ENCODE assay signal across 18 mouse cellular contexts in genomic region chr11:95179311-95179710, GRCm38 (mm10). TPM values are rescaled to one million over a fixed set of nuclear protein-coding genes. Genes with fewer than 3 reads are reported as not detected.
DNase-seq lines count a peak whose midpoint lies in the region; ATAC-seq and TF ChIP-seq lines count a peak whose summit lies in the region.
"Had no signal": no experiment of that assay in that cellular context is flagged by ENCODE, and none has a peak within 500 bp of the region (broad histone marks: within the 10 kb centered on the region; RNA-seq: fewer than 3 reads in every experiment).

No protein-coding gene starts in this region.

- peaks cover 31% of the 10 kb centered on the region for H3K4me1 ChIP-seq in hindbrain, embryonic 10.5 days (replicated peaks)
- H3K4me1 ChIP-seq in hindbrain, embryonic 12.5 days, result peaks cover 12% of the 10 kb centered on the region
- H3K4me1 ChIP-seq in lung, embryonic 14.5 days (ENCODE audit: insufficient read depth), result 0 out of 2 replicates have a peak, but pooled peaks cover 7% of the 10 kb centered on the region

- 70% methylated on average over 12 of the region's 12 CpGs for WGBS in hindbrain, embryonic 10.5 days
- 57% methylated on average over 12 of the region's 12 CpGs for WGBS in hindbrain, embryonic 12.5 days
- 26% methylated on average over 12 of the region's 12 CpGs for WGBS in lung, embryonic 14.5 days

- H3K27me3 ChIP-seq in hindbrain, embryonic 10.5 days (ENCODE audit: insufficient read depth, poor library complexity, severe bottlenecking), result peaks cover 40% of the 10 kb centered on the region
- H3K27me3 ChIP-seq in hindbrain, embryonic 12.5 days, result no peaks in the 10 kb centered on the region
- no peaks in the 10 kb centered on the region for H3K27me3 ChIP-seq in lung, embryonic 14.5 days (ENCODE audit: insufficient read depth, low read length)
- H3K27me3 ChIP-seq: hindbrain, embryonic 15.5 days had no signal

- no peaks in the 10 kb centered on the region for H3K36me3 ChIP-seq in hindbrain, embryonic 10.5 days
- no peaks in the 10 kb centered on the region for H3K36me3 ChIP-seq in hindbrain, embryonic 12.5 days
- no peaks in the 10 kb centered on the region for H3K36me3 ChIP-seq in lung, embryonic 14.5 days (ENCODE audit: insufficient read depth)
- H3K36me3 ChIP-seq: hindbrain, embryonic 15.5 days; neural tube, embryonic 15.5 days had no signal

- no peak overlapping the region for H3K4me3 ChIP-seq in hindbrain, embryonic 10.5 days
- H3K4me3 ChIP-seq in hindbrain, embryonic 12.5 days, result no peak overlapping the region
- H3K4me3 ChIP-seq in lung, embryonic 14.5 days (ENCODE audit: low read depth, low read length), result no peak overlapping the region
- H3K4me3 ChIP-seq: hindbrain, embryonic 15.5 days; neural tube, embryonic 15.5 days had no signal

- no peak for ATAC-seq in hindbrain, embryonic 12.5 days (ENCODE audit: low FRiP score)
- 0 out of 2 replicates have a peak, but pooled peaks have one; percentile 14 for ATAC-seq in lung, embryonic 14.5 days (ENCODE audit: insufficient read depth)

- no peak overlapping the region for H3K9ac ChIP-seq in hindbrain, embryonic 12.5 days
- H3K9ac ChIP-seq in lung, embryonic 14.5 days, result 0 out of 2 replicates have a peak overlapping the region, but pooled peaks have one; percentile 11
- H3K9ac ChIP-seq: hindbrain, embryonic 15.5 days; liver, embryonic 14.5 days; neural tube, embryonic 15.5 days had no signal

- no peak overlapping the region for H3K4me2 ChIP-seq in hindbrain, embryonic 12.5 days (replicated peaks)
- H3K4me2 ChIP-seq in lung, embryonic 14.5 days, result no peak overlapping the region
- H3K4me2 ChIP-seq: hindbrain, embryonic 15.5 days; neural tube, embryonic 15.5 days had no signal

- H3K9me3 ChIP-seq in hindbrain, embryonic 10.5 days, result no peaks in the 10 kb centered on the region
- no peaks in the 10 kb centered on the region for H3K9me3 ChIP-seq in hindbrain, embryonic 12.5 days (replicated peaks)
- no peaks in the 10 kb centered on the region for H3K9me3 ChIP-seq in lung, embryonic 14.5 days (ENCODE audit: low read depth, low read length)
- H3K9me3 ChIP-seq: hindbrain, embryonic 15.5 days; neural tube, embryonic 15.5 days had no signal

- intact Hi-C loops in left cerebral cortex, postnatal 10 days (cut with DNase I), result no loop called here

- TF ChIP-seq CTCF in lung, embryonic 14.5 days (IDR thresholded peaks at IDR 0.05; ENCODE audit: low read depth), result no peak

- peak overlapping the region; percentile 6 for H3K27ac ChIP-seq in hindbrain, embryonic 10.5 days
- no peak overlapping the region for H3K27ac ChIP-seq in hindbrain, embryonic 12.5 days
- H3K27ac ChIP-seq in lung, embryonic 14.5 days (ENCODE audit: low read depth), result no peak overlapping the region
- H3K27ac ChIP-seq: hindbrain, embryonic 15.5 days; liver, embryonic 14.5 days; neural tube, embryonic 15.5 days had no signal

- peak; percentile 29 to 68 for DNase-seq in adrenal gland, adult (ENCODE audit: inconsistent age in 2 of 2, low spot score in 1 of 2)
- no peak for DNase-seq in adrenal gland, postnatal 4 days (ENCODE audit: low spot score in 2 of 2)
- no peak for DNase-seq in hindbrain, embryonic 10.5 days (ENCODE audit: low spot score)
- DNase-seq in adrenal gland, postnatal 10 days, result peak; percentile 68
- peak; percentile 21 for DNase-seq in lung, embryonic 14.5 days
- no peak for DNase-seq in layer of hippocampus, postnatal 36 days
- no peak for DNase-seq in left cerebral cortex, postnatal 10 days (ENCODE audit: extremely low spot score in 1 of 2, low spot score in 2 of 2)
- DNase-seq: cerebellum, adult 8-10 months; embryo, embryonic 11 days; kidney, adult 2 months; kidney, postnatal 25 days had no signal

RNA-seq across cellular contexts. Expression of gene Dlx4, which starts 33.2 kb away (rescaled TPM):
- total RNA-seq in adrenal gland, postnatal 4 days (2021), result under 1 TPM; 0.31 to 0.53 TPM
- polyA plus RNA-seq in hindbrain, embryonic 10.5 days (2016; fragmentation: Nextera tagmentation; extraction: Ambion mirVana), result 0.25 and 0.31 TPM in 2 replicates
- 0.21 and 1.2 TPM in 2 replicates for polyA plus RNA-seq in hindbrain, embryonic 12.5 days (2016; fragmentation: Nextera tagmentation; extraction: Ambion mirVana)
- under 1 TPM in 1 of 2 experiments, not detected in 1; 0.18 TPM for total RNA-seq in adrenal gland, postnatal 10 days (2021)
- 0.31 and 0.57 TPM in 2 replicates for polyA plus RNA-seq in lung, embryonic 14.5 days (2014; fragmentation: Nextera tagmentation; extraction: Ambion mirVana)
- total RNA-seq in layer of hippocampus, postnatal 36 days (2021), result not detected
- not detected for total RNA-seq in left cerebral cortex, postnatal 10 days (2021)
- total RNA-seq: left cerebral cortex, postnatal 36 days had no signal
- polyA plus RNA-seq: hindbrain, embryonic 15.5 days; kidney, adult 2 months; neural tube, embryonic 15.5 days had no signal

RNA-seq across cellular contexts. Expression of gene Dlx3, which starts 59.4 kb away (rescaled TPM):
- under 1 TPM in 1 of 2 experiments, not detected in 1; 0.17 TPM for total RNA-seq in adrenal gland, postnatal 4 days (2021)
- polyA plus RNA-seq in hindbrain, embryonic 10.5 days (2016; fragmentation: Nextera tagmentation; extraction: Ambion mirVana), result 3.2 and 6.5 TPM in 2 replicates
- 4.7 and 7.3 TPM in 2 replicates for polyA plus RNA-seq in hindbrain, embryonic 12.5 days (2016; fragmentation: Nextera tagmentation; extraction: Ambion mirVana)
- under 1 TPM in 1 of 2 experiments, not detected in 1; 0.60 TPM for total RNA-seq in adrenal gland, postnatal 10 days (2021)
- 0.11 and 0.18 TPM in 2 replicates for polyA plus RNA-seq in lung, embryonic 14.5 days (2014; fragmentation: Nextera tagmentation; extraction: Ambion mirVana)
- total RNA-seq in layer of hippocampus, postnatal 36 days (2021), result not detected
- not detected for total RNA-seq in left cerebral cortex, postnatal 10 days (2021)
- total RNA-seq: layer of hippocampus, postnatal 10 days; left cerebral cortex, postnatal 36 days had no signal
- polyA plus RNA-seq: heart, postnatal 0 days had no signal

Comparison
In these comparisons a context has a peak if more than half of its experiments do, and no peak if none do; other contexts are left out.
1. DNase-seq: peak in adrenal gland, adult (2 of 2), adrenal gland, postnatal 10 days (single experiment) and lung, embryonic 14.5 days (single experiment); none in adrenal gland, postnatal 4 days (0 of 2), hindbrain, embryonic 10.5 days (single experiment), layer of hippocampus, postnatal 36 days (0 of 2) and left cerebral cortex, postnatal 10 days (0 of 2).